Mouse (Mus musculus) midbrain, embryonic 15.5 days (tissue): ENCODE data around the gene Cd180. TPM values are rescaled to one million over a fixed set of nuclear protein-coding genes. Genes with fewer than 3 reads are reported as not detected.
A peak's percentile ranks its signal among the peaks of the same experiment; 100 is the strongest.
"Not testable (repeated sequence)": the region's sequence is repeated elsewhere in the genome, so short reads cannot be mapped to it uniquely, and the experiment has no call there.

ENCODE experiments used
- ATAC-seq: fragments of 200-750 bp; cut with Nextera tagmentation; replicated peaks from 2 replicates; pipeline ENCODE4 v1.8.0; 2017; ENCODE audit warnings: moderate TSS enrichment
- H3K27ac ChIP-seq: fragments of 300-500 bp; sonication (generic); 2 replicates; pipeline ENCODE4 v1.5.1; 2015; ENCODE audit warnings: mild to moderate bottlenecking, inconsistent platforms
- H3K27me3 ChIP-seq: fragments of 300-500 bp; sonication (generic); replicated peaks from 2 replicates; pipeline ENCODE4 v1.6.1; 2015; ENCODE audit warnings: inconsistent platforms
- H3K36me3 ChIP-seq: fragments of 300-500 bp; sonication (generic); replicated peaks from 2 replicates; pipeline ENCODE4 v1.6.1; 2015; ENCODE audit warnings: inconsistent platforms
- H3K4me1 ChIP-seq: fragments of 300-500 bp; sonication (generic); 2 replicates; pipeline ENCODE4 v1.6.1; 2015; ENCODE audit warnings: inconsistent platforms
- H3K4me2 ChIP-seq: fragments of 300-500 bp; sonication (generic); 2 replicates; pipeline ENCODE4 v1.6.1; 2015; ENCODE audit warnings: inconsistent platforms, mild to moderate bottlenecking, moderate library complexity
- H3K4me3 ChIP-seq: fragments of 300-500 bp; sonication (generic); 2 replicates; pipeline ENCODE4 v1.5.1; 2015; ENCODE audit warnings: mild to moderate bottlenecking, inconsistent platforms
- H3K9ac ChIP-seq: fragments of 300-500 bp; sonication (generic); 2 replicates; pipeline ENCODE4 v1.6.1; 2015; ENCODE audit warnings: mild to moderate bottlenecking, inconsistent platforms
- H3K9me3 ChIP-seq: fragments of 300-500 bp; sonication (generic); 2 replicates; pipeline ENCODE4 v1.6.1; 2016; ENCODE audit warnings: inconsistent platforms
- WGBS: fragments of 180-500 bp; shearing (Covaris S2); methylation state at CpG from one replicate; pipeline ENCODE4 v1.1.7; 2015; ENCODE audit warnings: mixed read lengths; 5-methylcytosine and 5-hydroxymethylcytosine counted together
- polyA plus RNA-seq: library from polyadenylated mRNA; unstranded; fragments of >200 nt; fragmentation: Nextera tagmentation; extraction: Ambion mirVana; gene quantifications from 2 replicates; pipeline ENCODE4 v1.2.1, GENCODE M21; 2015

Gene Cd180
- polyA plus RNA-seq, 1 experiment from 2014 or later: 0.28 TPM

- H3K9ac ChIP-seq: no peak overlapping the region
- no peaks in the 10 kb centered on the region for H3K27me3 ChIP-seq
- H3K27ac ChIP-seq: no peak overlapping the region
- no peaks in the 10 kb centered on the region for H3K4me1 ChIP-seq
- H3K4me2 ChIP-seq: no peak overlapping the region
- no peaks in the 10 kb centered on the region for H3K9me3 ChIP-seq
- no peaks in the 10 kb centered on the region for H3K36me3 ChIP-seq
- no peak for ATAC-seq
- H3K4me3 ChIP-seq: no peak overlapping the region
- WGBS: 73% methylated on average over 1 of the region's 1 CpGs
Observed at GRCm38 (mm10) chr13:102726876-102727275, 33.5 kb downstream of the Cd180 start.

- Histone ChIP-seq H3K4me2 (no peak overlapping the region), H3K9ac (no peak overlapping the region), H3K27me3 (no peaks in the 10 kb centered on the region), H3K36me3 (no peaks in the 10 kb centered on the region), H3K27ac (no peak overlapping the region), H3K9me3 (no peaks in the 10 kb centered on the region), H3K4me1 (no peaks in the 10 kb centered on the region), H3K4me3 (no peak overlapping the region)
- no peak for ATAC-seq
- WGBS: 87% methylated on average over 3 of the region's 3 CpGs
Observed at GRCm38 (mm10) chr13:102728035-102728434, 34.7 kb downstream of the Cd180 start.

GRCm38 (mm10) chr13:102728951-102729350 lies 35.6 kb downstream of the Cd180 start:
- H3K4me2 ChIP-seq, H3K9me3 ChIP-seq: not testable (repeated sequence)

GRCm38 (mm10) chr13:102733063-102733462 lies 39.7 kb downstream of the Cd180 start:
- Histone ChIP-seq H3K27ac (no peak overlapping the region), H3K27me3 (no peaks in the 10 kb centered on the region), H3K9me3 (no peaks in the 10 kb centered on the region), H3K4me1 (no peaks in the 10 kb centered on the region), H3K4me2 (no peak overlapping the region), H3K9ac (no peak overlapping the region), H3K4me3 (no peak overlapping the region), H3K36me3 (0 out of 2 replicates have a peak, but pooled peaks cover 3% of the 10 kb centered on the region)
- no peak for ATAC-seq
- WGBS: 70% methylated on average over 2 of the region's 2 CpGs

More at GRCm38 (mm10) chr13:102728951-102729350, 35.6 kb downstream of the Cd180 start:
- H3K36me3 ChIP-seq, H3K4me3 ChIP-seq, H3K9ac ChIP-seq, H3K27me3 ChIP-seq, ATAC-seq, H3K4me1 ChIP-seq, H3K27ac ChIP-seq: not testable (repeated sequence)
- 63% methylated on average over 7 of the region's 7 CpGs for WGBS

DNA sequence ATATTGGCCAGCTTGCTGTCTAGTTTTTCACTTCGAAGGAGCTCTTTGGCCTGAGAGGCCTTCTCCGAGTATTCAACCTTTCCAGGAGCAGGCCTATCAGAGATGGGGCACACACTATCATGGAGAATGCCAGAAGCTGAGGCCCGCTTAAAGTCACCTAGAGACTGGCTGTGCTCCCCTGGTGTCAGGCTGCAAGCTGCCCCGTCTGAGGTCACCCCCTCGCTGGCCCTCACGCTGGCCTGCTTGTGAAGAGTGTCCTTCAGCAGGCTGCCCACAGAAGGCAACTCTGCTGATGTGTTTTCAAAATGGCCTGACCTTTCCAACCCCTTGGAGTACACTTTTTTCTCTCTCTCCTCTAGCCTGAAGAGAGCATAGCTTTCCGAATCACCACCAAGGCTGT lies 44.5 kb downstream of the Cd180 start:
- peaks cover 11% of the 10 kb centered on the region; the same call in 1 of the 2 replicates for H3K36me3 ChIP-seq

DNA sequence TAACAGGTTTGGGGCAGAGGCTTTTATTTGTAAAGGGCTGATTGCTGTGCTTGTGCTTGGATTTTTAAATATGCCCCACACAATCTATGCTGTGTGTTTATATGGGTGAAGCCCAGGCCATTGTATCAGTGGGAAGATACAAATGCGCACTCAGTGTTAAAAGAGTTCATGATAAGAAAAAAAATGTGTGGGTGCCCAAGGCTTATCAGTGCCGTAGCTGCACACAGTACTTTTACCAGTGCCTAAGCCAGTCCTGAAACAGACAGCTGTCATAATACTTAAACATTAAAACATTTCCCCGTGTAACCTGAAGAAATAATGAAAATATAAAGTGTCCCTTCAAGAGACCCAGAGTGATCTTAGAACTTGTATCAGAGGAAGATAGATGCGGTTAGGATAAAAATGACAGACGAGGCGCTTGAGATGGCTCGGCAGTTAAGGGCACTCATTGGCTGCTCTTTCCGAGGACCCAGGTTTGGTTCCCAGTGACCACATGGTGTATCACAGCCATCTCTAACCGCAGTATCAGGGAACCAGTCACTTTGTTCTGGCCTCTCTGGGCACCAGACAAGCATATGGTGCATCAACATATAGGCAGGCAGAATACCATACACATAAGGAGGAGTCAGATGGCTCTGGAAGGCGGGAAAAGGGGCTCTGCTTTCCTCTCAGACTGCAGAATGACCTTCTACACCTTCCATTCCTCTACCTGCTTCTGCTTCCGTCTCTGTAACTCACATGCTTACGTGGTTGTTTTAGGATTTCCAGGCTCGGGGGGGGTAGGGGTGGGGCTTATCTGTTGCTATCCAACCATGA lies 46.6 kb downstream of the Cd180 start:
- Histone ChIP-seq H3K4me3 (no peak overlapping the region), H3K9ac (no peak overlapping the region), H3K4me1 (no peaks in the 10 kb centered on the region), H3K27ac (no peak overlapping the region), H3K27me3 (no peaks in the 10 kb centered on the region), H3K4me2 (no peak overlapping the region), H3K36me3 (peaks cover 11% of the 10 kb centered on the region; the same call in 1 of the 2 replicates), H3K9me3 (no peaks in the 10 kb centered on the region)
- no peak for ATAC-seq
- WGBS: 91% methylated on average over 13 of the region's 13 CpGs

More for the DNA sequence above, 44.5 kb downstream of the Cd180 start:
- H3K4me3 ChIP-seq: no peak overlapping the region
- no peak overlapping the region for H3K9ac ChIP-seq
- 92% methylated on average over 7 of the region's 7 CpGs for WGBS
- H3K27ac ChIP-seq: no peak overlapping the region
- H3K4me1 ChIP-seq: no peaks in the 10 kb centered on the region
- H3K27me3 ChIP-seq: no peaks in the 10 kb centered on the region
- H3K9me3 ChIP-seq: no peaks in the 10 kb centered on the region
- no peak overlapping the region for H3K4me2 ChIP-seq
- no peak for ATAC-seq

DNA sequence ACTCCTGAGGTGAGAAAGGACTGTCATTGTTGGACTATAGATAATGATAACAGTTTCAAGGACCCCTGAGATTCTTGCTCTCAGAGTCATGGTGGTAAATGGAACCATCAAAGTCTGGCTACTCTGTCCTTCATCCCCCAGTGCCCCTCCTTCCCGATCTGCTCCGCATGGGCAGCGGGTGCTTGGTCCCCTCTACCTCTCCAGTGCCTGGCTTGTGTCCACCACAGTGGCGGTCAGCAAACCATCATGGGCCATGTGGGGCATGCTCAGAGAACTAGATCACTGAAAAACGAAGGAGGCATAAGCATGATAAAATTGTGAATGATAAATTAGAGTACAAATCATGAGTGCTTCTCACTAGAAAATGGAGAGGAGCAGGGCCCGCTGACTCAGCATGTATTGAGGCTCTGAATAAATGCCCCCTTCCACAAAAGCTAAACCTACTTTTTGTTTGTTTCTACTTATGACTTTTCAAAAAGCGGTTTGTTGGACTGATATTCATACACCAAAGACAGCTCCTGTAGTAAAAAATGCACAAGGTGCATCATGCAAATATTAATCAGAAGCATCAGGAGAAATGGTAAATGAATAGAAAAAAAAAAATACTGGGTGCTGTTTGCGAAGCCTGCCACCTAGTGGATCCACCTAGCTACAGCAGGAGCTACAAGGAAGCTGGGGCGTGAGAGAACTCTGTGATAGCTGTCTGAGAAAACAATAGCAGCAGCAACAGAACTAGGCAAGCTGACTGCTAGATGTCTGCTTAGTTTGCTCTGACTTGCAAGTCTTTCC lies 51.3 kb downstream of the Cd180 start:
- Histone ChIP-seq H3K4me1 (no peaks in the 10 kb centered on the region), H3K9ac (no peak overlapping the region), H3K36me3 (no peaks in the 10 kb centered on the region; the same call in 1 of the 2 replicates), H3K9me3 (no peaks in the 10 kb centered on the region), H3K27ac (no peak overlapping the region), H3K4me3 (no peak overlapping the region), H3K27me3 (no peaks in the 10 kb centered on the region), H3K4me2 (no peak overlapping the region)
- ATAC-seq: no peak
- WGBS: 68% methylated on average over 9 of the region's 9 CpGs

GRCm38 (mm10) chr13:102745270-102745600 lies 51.9 kb downstream of the Cd180 start:
- 88% methylated on average over 3 of the region's 3 CpGs for WGBS
- Histone ChIP-seq H3K27ac (no peak overlapping the region), H3K4me3 (no peak overlapping the region), H3K27me3 (no peaks in the 10 kb centered on the region), H3K36me3 (no peaks in the 10 kb centered on the region; the same call in 1 of the 2 replicates), H3K4me1 (0 out of 2 replicates have a peak, but pooled peaks cover 3% of the 10 kb centered on the region), H3K4me2 (no peak overlapping the region), H3K9me3 (no peaks in the 10 kb centered on the region), H3K9ac (no peak overlapping the region)
- ATAC-seq: no peak

DNA sequence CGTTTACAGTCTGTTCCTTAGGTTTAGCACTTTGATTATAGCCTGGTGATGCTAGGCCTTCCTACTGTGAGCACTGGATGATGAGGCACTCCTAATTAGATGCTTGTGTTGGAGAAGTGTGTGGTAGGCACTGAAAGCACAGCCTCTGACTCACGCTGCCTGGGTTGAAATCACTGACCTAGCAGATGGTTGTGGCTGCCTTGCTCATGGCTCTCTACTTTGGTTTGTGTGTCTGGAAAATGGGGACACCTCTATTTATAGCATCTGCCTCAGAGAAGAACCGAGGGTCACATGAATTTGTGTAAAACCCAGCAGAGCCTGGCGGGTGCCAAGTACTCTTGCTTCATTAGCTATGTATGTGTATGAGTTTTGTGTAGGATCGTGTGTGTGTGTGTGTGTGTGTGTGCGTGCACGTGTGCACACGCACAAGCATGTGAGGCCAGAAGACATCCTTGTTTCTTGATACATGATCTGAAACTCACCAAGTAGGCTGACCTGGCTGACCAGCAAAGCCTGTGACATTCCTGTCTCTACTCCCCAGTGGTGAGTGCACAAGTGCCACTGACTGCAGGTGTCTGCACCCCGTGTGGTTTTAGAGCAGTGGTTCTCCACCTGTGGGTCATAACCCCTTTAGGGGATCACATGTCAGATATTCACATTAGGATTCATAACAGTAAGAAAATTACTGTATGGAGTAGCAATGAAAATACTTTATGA lies 52.4 kb downstream of the Cd180 start:
- H3K27me3 ChIP-seq: no peaks in the 10 kb centered on the region
- H3K9me3 ChIP-seq: no peaks in the 10 kb centered on the region
- 91% methylated on average over 9 of the region's 9 CpGs for WGBS
- ATAC-seq: no peak
- H3K4me2 ChIP-seq: no peak overlapping the region
- no peak overlapping the region for H3K9ac ChIP-seq
- H3K4me1 ChIP-seq: 0 out of 2 replicates have a peak, but pooled peaks cover 3% of the 10 kb centered on the region
- no peak overlapping the region for H3K27ac ChIP-seq
- no peak overlapping the region for H3K4me3 ChIP-seq
- peaks cover under 1% of the 10 kb centered on the region; the same call in 1 of the 2 replicates for H3K36me3 ChIP-seq

- Histone ChIP-seq H3K27me3 (no peaks in the 10 kb centered on the region), H3K4me2 (no peak overlapping the region), H3K4me1 (0 out of 2 replicates have a peak, but pooled peaks cover 3% of the 10 kb centered on the region), H3K4me3 (no peak overlapping the region), H3K9ac (no peak overlapping the region), H3K9me3 (no peaks in the 10 kb centered on the region), H3K27ac (no peak overlapping the region), H3K36me3 (0 out of 2 replicates have a peak, but pooled peaks cover 5% of the 10 kb centered on the region)
- ATAC-seq: no peak
- WGBS: 91% methylated on average over 17 of the region's 17 CpGs
Observed at GRCm38 (mm10) chr13:102746803-102747561, 53.6 kb downstream of the Cd180 start.

GRCm38 (mm10) chr13:102749194-102749593 lies 55.8 kb downstream of the Cd180 start:
- H3K4me2 ChIP-seq: no peak overlapping the region
- H3K9me3 ChIP-seq: no peaks in the 10 kb centered on the region
- no peak overlapping the region for H3K9ac ChIP-seq
- WGBS: 44% methylated on average over 6 of the region's 6 CpGs
- ATAC-seq: peak; percentile 32; the same call in 1 of the 2 replicates
- no peak overlapping the region for H3K27ac ChIP-seq
- H3K27me3 ChIP-seq: no peaks in the 10 kb centered on the region
- 0 out of 2 replicates have a peak, but pooled peaks cover 5% of the 10 kb centered on the region for H3K36me3 ChIP-seq
- no peak overlapping the region for H3K4me3 ChIP-seq
- H3K4me1 ChIP-seq: 0 out of 2 replicates have a peak, but pooled peaks cover 3% of the 10 kb centered on the region
